Mouse (Mus musculus) intestine, embryonic 14.5 days (tissue): Measurements from ENCODE around the gene Tssk6. TPM values are rescaled to one million over a fixed set of nuclear protein-coding genes. Genes with fewer than 3 reads are reported as not detected.

ENCODE experiments used
- ATAC-seq: fragments of 200-750 bp; cut with Nextera tagmentation; replicated peaks from 2 replicates; pipeline ENCODE4 v1.8.0; 2017; ENCODE audit warnings: low read depth, moderate number of reproducible peaks, moderate TSS enrichment, moderate library complexity; ENCODE audit not compliant: low FRiP score, low TSS enrichment
- DNase-seq: peaks from one replicate; pipeline ENCODE4 v3.0.0-alpha.2; 2018; ENCODE audit warnings: low spot score
- H3K27ac ChIP-seq: fragments of 300-500 bp; sonication (generic); 2 replicates; pipeline ENCODE4 v1.5.1; 2014; ENCODE audit warnings: low read depth, mild to moderate bottlenecking, control low read depth
- H3K27me3 ChIP-seq: fragments of 300-500 bp; sonication (generic); replicated peaks from 2 replicates; pipeline ENCODE4 v1.6.1; 2014; ENCODE audit warnings: low read length, control low read depth; ENCODE audit not compliant: control insufficient read depth, insufficient read depth
- H3K36me3 ChIP-seq: fragments of 300-500 bp; sonication (generic); 2 replicates; pipeline ENCODE4 v1.6.1; 2014; ENCODE audit warnings: low read length, control low read depth; ENCODE audit not compliant: control insufficient read depth, insufficient read depth
- H3K4me1 ChIP-seq: fragments of 300-500 bp; sonication (generic); replicated peaks from 2 replicates; pipeline ENCODE4 v1.6.1; 2014; ENCODE audit warnings: low read length, control low read depth, mixed read lengths; ENCODE audit not compliant: control insufficient read depth, insufficient read depth
- H3K4me2 ChIP-seq: fragments of 300-500 bp; sonication (generic); 2 replicates; pipeline ENCODE4 v1.6.1; 2014; ENCODE audit warnings: low read length
- H3K4me3 ChIP-seq: fragments of 300-500 bp; sonication (generic); 2 replicates; pipeline ENCODE4 v1.5.1; 2014; ENCODE audit warnings: low read depth, low read length, control low read depth, mixed read lengths
- H3K9ac ChIP-seq: fragments of 300-500 bp; sonication (generic); 2 replicates; pipeline ENCODE4 v1.6.1; 2014; ENCODE audit warnings: mild to moderate bottlenecking, low read length
- H3K9me3 ChIP-seq: fragments of 300-500 bp; sonication (generic); 2 replicates; pipeline ENCODE4 v1.6.1; 2016; ENCODE audit warnings: low read length, control low read depth; ENCODE audit not compliant: control insufficient read depth
- WGBS: fragments of 180-500 bp; shearing (Covaris S2); extraction: QIAGEN DNeasy Blood & Tissue Kit; methylation state at CpG from one replicate; pipeline ENCODE4 v1.1.7; 2014; 5-methylcytosine and 5-hydroxymethylcytosine counted together
- polyA plus RNA-seq: library from polyadenylated mRNA; unstranded; fragments of >200 nt; fragmentation: Nextera tagmentation; extraction: Ambion mirVana; gene quantifications from 2 replicates; pipeline ENCODE4 v1.2.1, GENCODE M21; 2014

Gene Tssk6
- polyA plus RNA-seq, 1 experiment from 2014 or later: 4.0 TPM

- H3K9me3 ChIP-seq: no peaks in the 10 kb centered on the region
- peak; percentile 82 for ATAC-seq
Observed at GRCm38 (mm10) chr8:69903063-69903542, 1.1 kb downstream of the Tssk6 start.

GRCm38 (mm10) chr8:69904096-69904495, 2.1 kb downstream of the Tssk6 start:
- WGBS: 76% methylated on average over 8 of the region's 8 CpGs
- H3K9ac ChIP-seq: no peak overlapping the region
- H3K27me3 ChIP-seq: no peaks in the 10 kb centered on the region
- H3K4me3 ChIP-seq: 0 out of 2 replicates have a peak overlapping the region, but pooled peaks have one; percentile 64
- peaks cover 16% of the 10 kb centered on the region for H3K36me3 ChIP-seq
- H3K4me2 ChIP-seq: peak overlapping the region; percentile 97
- no peaks in the 10 kb centered on the region for H3K9me3 ChIP-seq
- H3K4me1 ChIP-seq: peaks cover 22% of the 10 kb centered on the region; the same call in 1 of the 2 replicates
- no peak overlapping the region for H3K27ac ChIP-seq
- ATAC-seq (no peak), DNase-seq (no peak)

More at GRCm38 (mm10) chr8:69903063-69903542, 1.1 kb downstream of the Tssk6 start:
- peak; percentile 96 for DNase-seq
- peak overlapping the region; percentile 72 for H3K27ac ChIP-seq
- peak overlapping the region; percentile 64 for H3K4me3 ChIP-seq
- peak overlapping the region; percentile 54 for H3K9ac ChIP-seq
- H3K36me3 ChIP-seq: peaks cover 12% of the 10 kb centered on the region
- under 1% methylated on average over 45 of the region's 45 CpGs for WGBS
- H3K4me1 ChIP-seq: peaks cover 22% of the 10 kb centered on the region; the same call in 1 of the 2 replicates
- peak overlapping the region; percentile 97 for H3K4me2 ChIP-seq
- no peaks in the 10 kb centered on the region for H3K27me3 ChIP-seq

GRCm38 (mm10) chr8:69906260-69906659, 4.3 kb downstream of the Tssk6 start:
- 81% methylated on average over 2 of the region's 2 CpGs for WGBS
- H3K36me3 ChIP-seq: peaks cover 38% of the 10 kb centered on the region
- 0 out of 2 replicates have a peak, but pooled peaks cover 10% of the 10 kb centered on the region for H3K4me1 ChIP-seq
- no peaks in the 10 kb centered on the region for H3K27me3 ChIP-seq
- H3K4me3 ChIP-seq: no peak overlapping the region
- ATAC-seq (no peak), DNase-seq (no peak)
- no peak overlapping the region for H3K9ac ChIP-seq
- H3K9me3 ChIP-seq: no peaks in the 10 kb centered on the region
- no peak overlapping the region for H3K4me2 ChIP-seq
- H3K27ac ChIP-seq: no peak overlapping the region

- Histone ChIP-seq H3K27me3 (no peaks in the 10 kb centered on the region), H3K9me3 (no peaks in the 10 kb centered on the region), H3K27ac (no peak overlapping the region), H3K4me3 (no peak overlapping the region), H3K4me2 (no peak overlapping the region), H3K36me3 (peaks cover 46% of the 10 kb centered on the region), H3K4me1 (0 out of 2 replicates have a peak, but pooled peaks cover 6% of the 10 kb centered on the region), H3K9ac (no peak overlapping the region)
- ATAC-seq (no peak), DNase-seq (no peak)
- WGBS: 88% methylated on average over 2 of the region's 2 CpGs
Observed at GRCm38 (mm10) chr8:69907106-69907505, 5.1 kb downstream of the Tssk6 start.

- ATAC-seq: no peak
- H3K36me3 ChIP-seq: peaks cover 94% of the 10 kb centered on the region
Observed at GRCm38 (mm10) chr8:69911917-69912316, 9.9 kb downstream of the Tssk6 start.

GRCm38 (mm10) chr8:69912478-69913074, 10.6 kb downstream of the Tssk6 start:
- DNase-seq (no peak), ATAC-seq (no peak)
- no peaks in the 10 kb centered on the region for H3K4me1 ChIP-seq
- no peak overlapping the region for H3K9ac ChIP-seq
- peaks cover 100% of the 10 kb centered on the region for H3K36me3 ChIP-seq
- H3K27me3 ChIP-seq: no peaks in the 10 kb centered on the region
- no peaks in the 10 kb centered on the region for H3K9me3 ChIP-seq
- H3K4me3 ChIP-seq: no peak overlapping the region
- H3K27ac ChIP-seq: no peak overlapping the region
- WGBS: 88% methylated on average over 12 of the region's 12 CpGs
- no peak overlapping the region for H3K4me2 ChIP-seq

More at GRCm38 (mm10) chr8:69911917-69912316, 9.9 kb downstream of the Tssk6 start:
- Histone ChIP-seq H3K27ac (no peak overlapping the region), H3K4me1 (no peaks in the 10 kb centered on the region), H3K4me2 (no peak overlapping the region), H3K27me3 (no peaks in the 10 kb centered on the region), H3K9ac (no peak overlapping the region), H3K9me3 (no peaks in the 10 kb centered on the region), H3K4me3 (no peak overlapping the region)
- no peak for DNase-seq
- WGBS: 94% methylated on average over 13 of the region's 13 CpGs

- DNase-seq (no peak), ATAC-seq (no peak)
- H3K4me3 ChIP-seq: no peak overlapping the region
- 89% methylated on average over 4 of the region's 4 CpGs for whole genome bisulfite sequencing
- H3K27me3 ChIP-seq: no peaks in the 10 kb centered on the region
- no peak overlapping the region for H3K9ac ChIP-seq
- H3K4me2 ChIP-seq: no peak overlapping the region
- no peaks in the 10 kb centered on the region for H3K9me3 ChIP-seq
- H3K4me1 ChIP-seq: no peaks in the 10 kb centered on the region
- H3K27ac ChIP-seq: no peak overlapping the region
- H3K36me3 ChIP-seq: peaks cover 81% of the 10 kb centered on the region
Observed at GRCm38 (mm10) chr8:69914526-69914925, 12.5 kb downstream of the Tssk6 start.

GRCm38 (mm10) chr8:69915748-69916147, 13.8 kb downstream of the Tssk6 start:
- no peaks in the 10 kb centered on the region for H3K9me3 ChIP-seq
- H3K4me3 ChIP-seq: no peak overlapping the region
- WGBS: 40% methylated on average over 5 of the region's 5 CpGs
- no peak overlapping the region for H3K4me2 ChIP-seq
- peaks cover 5% of the 10 kb centered on the region for H3K4me1 ChIP-seq
- H3K36me3 ChIP-seq: peaks cover 69% of the 10 kb centered on the region
- DNase-seq: no peak
- H3K9ac ChIP-seq: no peak overlapping the region
- no peak for ATAC-seq
- no peak overlapping the region for H3K27ac ChIP-seq
- no peaks in the 10 kb centered on the region for H3K27me3 ChIP-seq

- Histone ChIP-seq H3K27ac (no peak overlapping the region), H3K9me3 (no peaks in the 10 kb centered on the region), H3K9ac (no peak overlapping the region), H3K4me1 (peaks cover 11% of the 10 kb centered on the region), H3K4me2 (no peak overlapping the region), H3K27me3 (no peaks in the 10 kb centered on the region), H3K36me3 (peaks cover 42% of the 10 kb centered on the region), H3K4me3 (no peak overlapping the region)
- DNase-seq: no peak
- no peak for ATAC-seq
Observed at GRCm38 (mm10) chr8:69918506-69918905, 16.5 kb downstream of the Tssk6 start.
